Mouse (Mus musculus) lung, embryonic 14.5 days (tissue): Measurements from ENCODE around the gene Trp53rka. TPM values are rescaled to one million over a fixed set of nuclear protein-coding genes. Genes with fewer than 3 reads are reported as not detected.

ENCODE experiments used
- ATAC-seq: fragments of 200-750 bp; cut with Nextera tagmentation; 2 replicates; pipeline ENCODE4 v1.8.0; 2017; ENCODE audit warnings: mild to moderate bottlenecking, moderate TSS enrichment, moderate library complexity; ENCODE audit not compliant: insufficient read depth
- DNase-seq: peaks from one replicate; pipeline ENCODE4 v3.0.0-alpha.2; 2015
- H3K27ac ChIP-seq: fragments of 300-500 bp; sonication (generic); 2 replicates; pipeline ENCODE4 v1.5.1; 2014; ENCODE audit warnings: low read depth, mild to moderate bottlenecking, moderate library complexity
- H3K27me3 ChIP-seq: fragments of 300-500 bp; sonication (generic); 2 replicates; pipeline ENCODE4 v1.6.1; 2014; ENCODE audit warnings: low read length, control low read depth; ENCODE audit not compliant: insufficient read depth
- H3K36me3 ChIP-seq: fragments of 300-500 bp; sonication (generic); 2 replicates; pipeline ENCODE4 v1.6.1; 2014; ENCODE audit warnings: control low read depth; ENCODE audit not compliant: insufficient read depth
- H3K4me1 ChIP-seq: fragments of 300-500 bp; sonication (generic); 2 replicates; pipeline ENCODE4 v1.6.1; 2014; ENCODE audit warnings: antibody characterized with exemption, control low read depth; ENCODE audit not compliant: insufficient read depth
- H3K4me2 ChIP-seq: fragments of 300-500 bp; sonication (generic); 2 replicates; pipeline ENCODE4 v1.6.1; 2014; ENCODE audit warnings: mild to moderate bottlenecking
- H3K4me3 ChIP-seq: fragments of 300-500 bp; sonication (generic); 2 replicates; pipeline ENCODE4 v1.5.1; 2014; ENCODE audit warnings: low read depth, low read length
- H3K9ac ChIP-seq: fragments of 300-500 bp; sonication (generic); 2 replicates; pipeline ENCODE4 v1.6.1; 2014
- H3K9me3 ChIP-seq: fragments of 300-500 bp; sonication (generic); 2 replicates; pipeline ENCODE4 v1.6.1; 2016; ENCODE audit warnings: low read depth, low read length, control low read depth
- CTCF ChIP-seq: IDR thresholded peaks from 2 replicates; pipeline ENCODE4 v1.5.1; 2016; ENCODE audit warnings: antibody characterized with exemption, low read depth
- WGBS: fragments of 180-500 bp; shearing (Covaris S2); extraction: QIAGEN DNeasy Blood & Tissue Kit; methylation state at CpG from one replicate; pipeline ENCODE4 v1.1.7; 2014; 5-methylcytosine and 5-hydroxymethylcytosine counted together
- polyA plus RNA-seq: library from polyadenylated mRNA; unstranded; fragments of >200 nt; fragmentation: Nextera tagmentation; extraction: Ambion mirVana; gene quantifications from 2 replicates; pipeline ENCODE4 v1.2.1, GENCODE M21; 2014

The Trp53rka gene
- polyA plus RNA-seq, 1 experiment from 2014 or later, result 45.1 TPM

DNA sequence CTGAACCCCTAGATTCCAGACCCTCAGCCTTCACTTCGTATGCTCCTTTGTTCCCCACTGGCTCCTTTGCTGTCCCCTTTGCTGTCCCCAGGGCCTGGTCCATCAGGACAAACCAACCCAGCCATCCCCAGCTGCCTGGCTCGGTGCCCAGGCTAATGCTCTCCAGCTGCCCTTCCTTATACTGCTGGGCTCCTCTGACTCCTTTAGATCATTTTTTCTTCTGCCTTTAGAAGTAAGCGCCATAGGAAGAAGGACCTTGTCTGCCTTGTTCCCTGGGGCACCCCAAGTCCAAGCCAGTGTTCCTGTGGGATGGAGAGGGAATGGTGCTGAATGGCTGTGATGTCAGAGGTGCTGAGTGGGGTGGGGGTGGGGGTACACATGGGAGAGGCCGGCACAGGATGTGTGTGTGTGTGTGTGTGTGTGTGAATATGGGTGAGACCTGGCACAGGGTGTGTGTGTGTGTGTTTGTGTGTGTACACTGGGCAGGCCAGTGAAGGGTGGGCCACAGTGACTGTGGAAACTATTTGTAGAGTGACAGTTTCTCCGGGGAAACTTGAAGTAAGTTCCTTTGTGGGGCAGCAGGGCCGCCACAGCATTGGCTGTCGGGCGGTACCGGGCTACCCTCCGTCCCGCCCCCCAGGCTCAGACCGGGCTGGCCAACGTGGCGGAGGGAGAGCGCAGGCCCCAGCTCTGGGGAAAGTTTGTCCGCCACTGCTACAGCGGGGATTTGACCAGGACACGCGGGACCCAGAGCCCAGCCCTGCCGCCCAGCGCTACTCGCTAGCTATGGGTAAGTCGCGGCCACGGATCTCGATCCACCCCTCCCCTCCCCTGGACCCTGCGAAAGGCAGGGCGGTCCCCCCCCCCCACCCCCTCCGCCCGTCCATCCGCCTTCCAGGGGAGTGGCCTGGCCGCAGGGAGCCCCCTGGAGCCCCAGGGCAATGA lies 10.4 kb upstream of the Trp53rka start, which contains the start of gene Slc2a10:
Gene Slc2a10, plus strand, starts transcription at position 529 of the 945 bp plus-strand sequence.
- DNase-seq (peak; percentile 90), ATAC-seq (peak; percentile 85)
- Histone ChIP-seq H3K9me3 (no peaks in the 10 kb centered on the region), H3K27ac (peak within 1 kb of the TSS; percentile 87), H3K4me2 (peak within 1 kb of the TSS; percentile 66), H3K36me3 (no peaks in the 10 kb centered on the region), H3K4me3 (peak within 1 kb of the TSS; percentile 50), H3K27me3 (no peaks in the 10 kb centered on the region), H3K9ac (peak within 1 kb of the TSS; percentile 70), H3K4me1 (peaks cover 11% of the 10 kb centered on the region)
- 2% methylated on average over 30 of the region's 32 CpGs for WGBS
- TF ChIP-seq CTCF, result no peak

- TF ChIP-seq CTCF, result no peak
- no peak overlapping the region for H3K4me3 ChIP-seq
- WGBS, result 21% methylated on average over 6 of the region's 6 CpGs
- H3K4me2 ChIP-seq, result no peak overlapping the region
- DNase-seq, result peak; percentile 82
- peaks cover 11% of the 10 kb centered on the region; the same call in 1 of the 2 replicates for H3K4me1 ChIP-seq
- ATAC-seq, result no peak
- H3K36me3 ChIP-seq, result no peaks in the 10 kb centered on the region
- H3K9me3 ChIP-seq, result no peaks in the 10 kb centered on the region
- H3K27me3 ChIP-seq, result no peaks in the 10 kb centered on the region
- no peak overlapping the region for H3K9ac ChIP-seq
- H3K27ac ChIP-seq, result peak overlapping the region; percentile 56; the same call in 1 of the 2 replicates
Observed at GRCm38 (mm10) chr2:165498816-165499215, 5.7 kb upstream of the Trp53rka start.

DNA sequence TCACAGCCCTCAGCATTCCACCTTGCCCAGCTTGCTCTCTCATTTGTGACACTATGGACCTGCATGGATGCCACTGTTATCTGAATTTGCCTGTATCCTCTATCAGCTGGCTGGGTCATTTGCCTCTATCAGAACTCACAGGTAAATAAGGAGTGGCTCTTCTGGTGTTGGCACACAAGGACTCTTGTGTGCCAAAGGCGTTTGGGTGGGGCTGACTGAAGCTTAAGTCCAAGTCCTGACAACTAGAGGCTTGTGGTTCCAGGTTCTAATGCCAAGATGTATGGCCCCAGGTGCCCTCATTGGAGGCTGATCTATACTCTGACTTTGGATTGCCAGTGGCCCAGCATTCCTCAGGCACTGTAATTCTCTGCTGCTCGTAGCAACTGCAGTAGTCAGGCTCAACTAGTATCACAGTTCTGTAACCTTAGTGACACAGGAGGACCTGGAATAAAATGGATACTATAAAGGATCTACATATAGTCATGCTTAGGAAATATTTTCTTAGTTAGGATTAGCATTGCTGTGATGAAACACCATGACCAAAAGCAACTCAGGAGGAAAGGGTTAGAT lies 4.7 kb upstream of the Trp53rka start:
- H3K4me1 ChIP-seq, result peaks cover 3% of the 10 kb centered on the region; the same call in 1 of the 2 replicates
- no peak overlapping the region for H3K4me3 ChIP-seq
- H3K9ac ChIP-seq, result no peak overlapping the region
- no peaks in the 10 kb centered on the region for H3K36me3 ChIP-seq
- TF ChIP-seq CTCF, result no peak
- WGBS, result 63% methylated on average over 2 of the region's 2 CpGs
- DNase-seq (no peak), ATAC-seq (no peak)
- no peaks in the 10 kb centered on the region for H3K27me3 ChIP-seq
- no peaks in the 10 kb centered on the region for H3K9me3 ChIP-seq
- no peak overlapping the region for H3K4me2 ChIP-seq
- H3K27ac ChIP-seq, result no peak overlapping the region

- peak; percentile 66 for TF ChIP-seq CTCF
- Histone ChIP-seq H3K9me3 (no peaks in the 10 kb centered on the region), H3K4me3 (no peak overlapping the region), H3K9ac (no peak overlapping the region), H3K4me2 (no peak overlapping the region), H3K36me3 (no peaks in the 10 kb centered on the region), H3K4me1 (no peaks in the 10 kb centered on the region; the same call in none of the 2 replicates), H3K27me3 (no peaks in the 10 kb centered on the region), H3K27ac (no peak overlapping the region)
- DNase-seq (peak; percentile 48), ATAC-seq (no peak)
Observed at GRCm38 (mm10) chr2:165496251-165496650, 3.1 kb upstream of the Trp53rka start.

- no peak for ATAC-seq
- Histone ChIP-seq H3K9ac (no peak overlapping the region), H3K9me3 (no peaks in the 10 kb centered on the region), H3K27me3 (no peaks in the 10 kb centered on the region), H3K27ac (no peak overlapping the region), H3K4me3 (no peak overlapping the region), H3K4me1 (no peaks in the 10 kb centered on the region; the same call in none of the 2 replicates), H3K36me3 (peaks cover 14% of the 10 kb centered on the region), H3K4me2 (no peak overlapping the region)
- DNase-seq, result no peak
- TF ChIP-seq CTCF, result no peak
- 37% methylated on average over 2 of the region's 2 CpGs for WGBS
Observed at GRCm38 (mm10) chr2:165494495-165494894, 1.4 kb upstream of the Trp53rka start.

- 23% methylated on average over 17 of the region's 17 CpGs for WGBS
- no peaks in the 10 kb centered on the region for H3K9me3 ChIP-seq
- no peaks in the 10 kb centered on the region; the same call in none of the 2 replicates for H3K4me1 ChIP-seq
- H3K4me2 ChIP-seq, result peak overlapping the region; percentile 82
- H3K4me3 ChIP-seq, result peak overlapping the region; percentile 73
- no peak for TF ChIP-seq CTCF
- DNase-seq, result no peak
- H3K9ac ChIP-seq, result peak overlapping the region; percentile 80
- H3K27me3 ChIP-seq, result no peaks in the 10 kb centered on the region
- peak overlapping the region; percentile 67; the same call in 1 of the 2 replicates for H3K27ac ChIP-seq
- ATAC-seq, result peak; percentile 3; the same call in 1 of the 2 replicates
- peaks cover 22% of the 10 kb centered on the region for H3K36me3 ChIP-seq
Observed at GRCm38 (mm10) chr2:165493587-165494210, 575 bp upstream of the Trp53rka start.
